Mouse (Mus musculus) kidney, adult 11 months (tissue): ENCODE data around the gene Pogk.

Experiments used
- DNase-seq: peaks from one replicate; pipeline ENCODE4 v3.0.0; 2022

Pogk gene

DNA sequence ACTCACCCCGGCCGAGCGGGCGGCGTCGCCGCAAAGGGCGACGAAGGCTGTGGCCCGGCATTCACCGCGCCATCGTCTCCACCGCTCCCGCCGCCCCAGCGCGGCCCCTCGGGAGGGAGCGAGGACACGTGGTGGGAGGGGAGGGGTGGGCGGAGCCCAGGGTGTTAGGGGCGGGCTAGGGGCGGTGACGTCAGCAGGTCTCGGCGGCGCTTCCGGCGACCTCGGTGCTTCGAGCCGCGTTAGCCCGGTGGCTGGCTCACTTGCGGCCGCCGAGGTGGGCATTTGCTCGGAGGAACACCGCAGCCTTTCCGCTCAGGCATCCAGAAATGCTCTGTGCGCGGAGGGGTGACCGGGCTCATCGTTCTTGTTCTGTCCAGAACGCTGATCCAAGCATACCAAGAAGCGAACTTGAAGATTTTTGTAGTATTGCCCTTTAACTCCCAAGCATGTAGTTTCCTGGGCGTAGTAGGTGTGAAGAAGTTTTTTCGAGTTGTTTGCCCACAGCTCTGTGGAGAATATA is at the start of gene Pogk:
Pogk (minus strand) TSS at position 163 of the 520 bp plus-strand sequence.
- peak; percentile 40 for DNase-seq

DNA sequence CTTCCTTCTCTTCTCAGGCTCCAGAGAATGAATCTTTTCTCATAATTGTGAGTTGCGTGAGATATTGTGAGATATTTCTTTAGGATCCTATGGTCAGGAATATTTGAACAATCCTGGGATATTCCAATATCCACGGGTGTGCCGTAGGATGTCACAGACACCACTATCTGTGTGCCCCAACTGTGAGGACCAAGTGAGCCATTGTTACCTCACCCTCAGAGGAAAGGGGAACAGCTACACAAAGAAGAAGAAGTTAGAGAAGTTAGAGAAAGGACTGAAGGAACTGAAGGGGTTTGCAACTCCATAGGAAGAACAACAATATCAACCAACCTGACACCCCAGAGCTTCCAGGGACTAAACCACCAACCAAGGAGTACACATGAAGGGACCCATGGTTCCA is 32.3 kb upstream of the Pogk start:
- no peak for DNase-seq

DNA sequence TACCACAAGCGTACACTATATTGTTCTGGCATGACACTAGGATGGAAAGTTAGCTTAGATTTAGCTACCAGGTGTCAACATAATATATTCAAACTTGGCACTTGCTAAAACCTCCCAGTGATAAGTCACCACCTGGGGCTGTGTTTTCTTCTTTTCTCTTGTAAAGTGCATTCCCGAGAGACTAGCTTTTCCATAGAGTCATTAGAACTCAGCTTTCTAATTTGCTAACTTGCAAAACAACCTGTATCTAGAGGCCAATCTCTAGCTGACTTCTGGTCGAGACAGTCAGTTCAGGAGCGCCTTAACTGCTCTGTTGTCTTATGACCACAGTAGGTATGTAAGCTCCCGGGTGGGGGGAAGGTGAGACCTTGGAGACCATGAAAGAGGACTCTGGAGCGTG is 29.8 kb upstream of the Pogk start:
- DNase-seq: no peak

DNA sequence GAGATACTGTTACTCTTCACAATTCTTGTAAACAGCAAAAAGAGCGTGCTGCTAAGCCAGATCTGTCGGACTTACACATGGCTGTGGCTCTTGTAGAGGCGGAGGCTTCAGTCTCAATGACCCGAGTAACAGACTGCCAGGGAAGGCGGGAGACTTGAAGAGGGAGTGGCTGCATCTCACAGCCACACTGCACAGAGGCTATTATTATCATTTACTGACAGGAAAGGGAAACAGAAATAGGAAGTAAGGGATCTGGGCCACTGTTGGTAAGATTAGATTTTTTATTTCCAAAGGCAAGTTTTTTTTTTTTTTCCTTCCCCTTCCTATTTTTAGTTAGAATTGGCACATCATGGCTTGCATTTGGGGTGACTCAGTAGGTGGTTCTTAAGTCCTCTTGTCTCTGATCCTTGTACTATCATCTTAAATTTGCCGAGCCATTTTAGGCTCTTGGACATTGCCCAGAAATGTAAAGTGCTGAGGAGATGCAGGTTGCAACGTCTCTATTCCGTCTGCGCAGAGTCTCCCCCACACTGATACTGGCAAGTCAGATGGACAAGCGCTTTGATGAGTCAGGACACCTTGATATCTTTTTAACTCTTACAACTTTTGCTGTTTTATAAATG is 20.3 kb upstream of the Pogk start:
- no peak for DNase-seq

DNA sequence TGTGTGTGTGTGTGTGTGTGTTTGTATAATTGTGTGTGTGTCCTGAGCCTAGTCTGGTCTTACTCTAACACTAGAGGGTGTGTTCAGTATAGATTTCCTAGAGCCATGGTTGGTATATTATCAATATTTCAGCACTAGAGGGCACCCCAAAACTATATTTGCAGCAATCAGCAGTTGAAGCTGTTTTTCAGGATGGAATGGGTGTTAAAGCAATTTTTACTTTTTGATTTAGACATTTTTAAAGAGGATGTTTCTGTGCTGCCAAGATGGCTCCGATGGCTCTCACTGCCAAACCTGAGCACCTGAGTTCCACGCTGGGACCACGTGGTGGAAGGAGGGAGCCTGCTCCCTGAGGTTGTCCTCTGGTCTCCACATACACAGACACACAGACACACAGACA is 19.4 kb upstream of the Pogk start:
- DNase-seq: no peak

DNA sequence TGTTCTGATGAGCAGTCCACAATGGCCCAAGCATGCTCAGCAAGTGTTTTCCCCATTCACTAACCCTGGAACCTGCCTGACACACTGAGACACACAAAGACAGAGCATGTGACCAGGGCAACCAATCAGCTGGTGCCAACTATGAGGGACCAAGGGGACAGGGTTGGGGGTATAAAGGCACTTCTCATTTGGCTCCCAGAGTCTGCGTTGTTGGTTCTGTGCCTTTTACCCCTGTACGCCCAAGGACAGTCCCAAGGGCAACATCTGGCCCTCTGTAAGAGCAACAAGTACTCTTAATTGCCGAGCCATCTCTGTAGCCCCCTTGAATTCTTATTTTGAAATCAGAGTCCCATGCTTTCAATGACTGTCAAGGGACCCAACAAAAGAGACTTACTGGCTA is 2.6 kb upstream of the Pogk start:
- no peak for DNase-seq

DNA sequence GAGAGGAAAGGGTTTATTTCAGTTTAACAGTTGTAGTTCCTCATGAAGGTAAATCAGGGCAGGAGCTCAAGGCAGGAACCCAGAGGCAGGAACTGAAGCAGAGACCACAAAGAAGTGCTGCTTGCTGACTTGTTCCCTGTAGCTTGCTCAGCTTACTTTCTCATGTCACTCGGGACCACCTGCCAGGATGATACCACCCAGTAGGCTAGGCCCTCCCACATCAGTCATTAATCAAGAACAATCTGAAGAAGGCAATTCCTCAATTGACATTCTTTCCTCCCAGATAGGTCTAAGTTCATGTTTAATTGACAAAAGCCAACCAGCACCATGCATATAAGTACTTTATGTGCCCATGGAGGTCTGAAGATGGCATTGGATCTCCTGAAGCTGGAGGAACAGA is 1.9 kb upstream of the Pogk start:
- DNase-seq: no peak

DNA sequence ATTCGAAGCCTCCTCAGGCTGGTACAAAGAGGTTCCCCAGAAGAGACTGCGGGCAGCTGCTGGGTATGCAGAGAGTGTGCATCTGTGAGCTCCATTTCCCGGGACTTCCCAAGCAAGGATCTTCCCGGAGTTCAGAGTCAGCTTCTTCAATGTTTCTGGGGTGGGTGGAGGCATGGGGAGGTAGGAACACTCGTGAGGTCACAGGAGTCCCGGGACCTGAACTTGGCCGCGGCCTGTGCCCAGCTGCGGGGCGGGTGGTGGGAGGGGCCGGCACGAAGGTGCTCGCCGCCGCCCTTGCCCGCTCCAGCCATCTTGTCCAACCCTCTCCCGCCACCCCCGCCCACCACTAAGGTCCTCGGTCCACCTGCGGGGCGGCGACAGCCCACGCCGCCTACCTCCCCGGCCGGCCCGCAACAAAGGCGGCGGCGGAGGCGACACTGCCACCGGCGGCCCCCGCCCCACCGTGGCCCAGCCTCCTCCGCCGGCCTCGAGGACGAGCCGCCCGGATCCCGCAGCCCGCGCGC is 424 bp downstream of the Pogk start:
- DNase-seq: peak; percentile 33

DNA sequence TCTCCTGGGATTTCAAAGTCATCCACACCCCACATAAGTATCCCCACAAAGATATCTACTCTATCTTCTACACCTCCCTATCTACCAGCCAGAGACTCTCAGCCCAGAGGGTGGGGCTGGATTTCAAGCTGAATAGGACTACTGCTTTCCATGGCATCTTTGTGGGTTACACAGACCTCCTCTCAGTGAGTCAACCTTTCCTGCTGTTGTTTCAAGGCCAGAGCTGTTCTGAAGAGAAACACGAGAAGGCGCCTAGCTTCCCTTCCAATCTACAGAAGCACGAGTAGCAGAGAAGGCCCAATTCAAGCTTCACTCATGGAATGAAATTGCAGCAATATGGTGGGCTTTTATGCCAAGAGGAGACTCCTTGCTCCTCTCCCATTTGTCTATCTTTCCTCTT is 5.8 kb downstream of the Pogk start:
- no peak for DNase-seq

DNA sequence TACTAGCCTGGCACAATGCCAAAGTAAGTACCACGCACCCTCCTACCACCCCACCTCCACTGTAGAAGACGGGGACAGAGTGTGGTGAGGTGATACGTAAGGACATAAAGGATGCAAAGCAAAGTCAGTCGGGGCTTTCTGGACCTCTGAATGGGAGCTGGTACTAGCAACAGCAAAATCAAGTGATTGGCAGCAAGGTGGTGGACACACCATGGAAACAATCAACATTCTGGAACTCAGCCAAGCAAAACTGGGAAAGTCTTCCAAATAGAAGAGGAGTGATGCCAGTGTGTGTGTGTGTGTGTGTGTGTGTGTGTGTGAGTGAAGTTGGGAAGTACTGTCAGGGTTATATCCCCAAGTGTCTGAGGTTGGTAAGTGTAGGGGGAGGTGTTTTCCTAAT is 7.7 kb downstream of the Pogk start:
- no peak for DNase-seq

DNA sequence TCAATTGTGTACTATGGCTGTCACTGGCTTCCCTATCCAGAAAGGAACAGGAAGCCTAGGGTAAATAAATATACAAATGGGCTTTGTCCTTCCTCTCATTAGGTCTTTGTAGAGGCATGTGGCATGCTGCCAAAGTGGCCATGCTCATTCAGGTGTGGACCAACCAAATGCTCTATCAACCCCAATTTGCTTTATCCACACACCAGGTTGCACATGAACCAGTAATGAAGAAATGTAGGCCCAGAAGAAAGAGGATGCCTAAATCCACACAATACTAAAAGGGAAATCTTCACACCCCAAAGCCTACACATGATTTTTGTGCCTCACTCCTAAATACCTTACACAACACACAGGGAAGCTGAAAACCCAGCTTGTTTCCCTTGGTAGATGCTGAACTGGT is 8.2 kb downstream of the Pogk start:
- DNase-seq: peak; percentile 37

DNA sequence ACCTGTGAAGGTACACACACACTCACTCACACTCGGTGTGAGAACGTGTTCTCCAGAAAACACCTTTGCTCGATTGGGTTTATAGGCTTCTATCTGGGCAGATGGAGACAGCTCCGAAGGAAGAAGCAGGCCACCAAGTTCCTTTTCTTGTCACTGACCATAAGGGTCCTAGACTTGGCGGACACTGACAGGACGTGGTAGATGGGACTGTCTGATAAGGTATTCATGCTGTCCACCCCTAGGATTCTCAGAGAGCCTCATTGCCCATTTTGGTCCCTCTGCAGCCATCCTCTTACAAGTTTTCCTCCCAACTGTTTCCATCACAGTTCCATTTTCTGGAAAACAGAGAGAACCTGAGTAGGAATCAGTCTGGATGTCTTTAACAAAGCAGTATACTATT is 13.3 kb downstream of the Pogk start:
- DNase-seq: no peak

DNA sequence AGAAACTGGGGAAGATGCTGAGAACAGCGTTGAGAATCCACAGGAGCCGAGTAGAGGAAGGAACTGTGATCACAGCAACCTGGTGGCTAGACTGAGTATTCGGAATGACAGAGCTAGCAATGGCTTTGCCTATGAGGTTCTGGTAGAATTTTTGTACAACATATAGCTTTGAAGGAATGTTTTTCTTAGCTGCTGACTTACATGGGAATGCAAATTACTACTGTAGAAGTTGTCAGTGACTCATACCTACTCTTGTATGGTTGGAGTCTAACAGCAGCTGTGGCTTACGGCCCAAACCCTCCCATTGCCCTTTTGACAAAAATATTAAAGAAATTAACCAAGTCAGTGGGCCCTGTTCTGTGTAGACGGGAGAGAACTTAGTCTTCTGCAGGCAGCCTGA is 14.0 kb downstream of the Pogk start:
- no peak for DNase-seq

DNA sequence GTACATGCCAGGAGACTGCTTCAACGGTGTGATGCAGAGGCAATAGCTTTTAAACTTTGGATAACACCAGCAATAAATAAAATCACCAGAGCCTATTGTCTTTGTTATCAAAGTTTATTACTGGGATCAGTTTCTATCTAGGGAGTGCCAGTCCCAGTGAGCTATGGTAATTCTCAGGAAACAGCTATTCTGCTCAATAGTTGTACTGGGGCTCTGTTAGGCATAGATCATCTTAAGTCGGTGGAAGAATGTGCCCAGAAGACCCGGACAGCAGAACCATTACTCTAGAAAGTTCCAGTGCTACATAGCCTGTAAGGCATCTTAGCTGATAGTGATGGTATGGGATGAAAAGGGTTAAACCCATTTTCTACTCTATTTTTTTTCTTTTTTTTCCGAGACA is 14.9 kb downstream of the Pogk start:
- DNase-seq: no peak

DNA sequence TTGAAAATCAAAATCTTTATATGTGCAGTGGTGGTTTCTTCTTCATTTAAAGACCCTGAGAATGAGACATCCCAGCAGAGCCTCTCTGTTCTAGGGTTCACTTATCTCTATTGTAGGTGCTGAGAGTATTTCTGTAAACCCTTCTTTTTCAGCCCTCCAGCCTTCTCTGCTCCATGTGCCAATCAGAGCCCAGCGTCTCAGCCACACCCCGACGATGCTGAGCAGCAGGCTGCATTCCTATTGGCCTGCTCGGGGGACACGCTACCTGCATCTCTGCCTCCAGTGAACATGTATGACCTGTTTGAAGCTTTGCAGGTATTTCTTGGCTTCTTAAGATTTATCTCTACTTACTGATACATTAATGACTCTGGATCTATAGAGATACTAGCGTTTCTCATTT is 18.0 kb downstream of the Pogk start:
- DNase-seq: no peak

DNA sequence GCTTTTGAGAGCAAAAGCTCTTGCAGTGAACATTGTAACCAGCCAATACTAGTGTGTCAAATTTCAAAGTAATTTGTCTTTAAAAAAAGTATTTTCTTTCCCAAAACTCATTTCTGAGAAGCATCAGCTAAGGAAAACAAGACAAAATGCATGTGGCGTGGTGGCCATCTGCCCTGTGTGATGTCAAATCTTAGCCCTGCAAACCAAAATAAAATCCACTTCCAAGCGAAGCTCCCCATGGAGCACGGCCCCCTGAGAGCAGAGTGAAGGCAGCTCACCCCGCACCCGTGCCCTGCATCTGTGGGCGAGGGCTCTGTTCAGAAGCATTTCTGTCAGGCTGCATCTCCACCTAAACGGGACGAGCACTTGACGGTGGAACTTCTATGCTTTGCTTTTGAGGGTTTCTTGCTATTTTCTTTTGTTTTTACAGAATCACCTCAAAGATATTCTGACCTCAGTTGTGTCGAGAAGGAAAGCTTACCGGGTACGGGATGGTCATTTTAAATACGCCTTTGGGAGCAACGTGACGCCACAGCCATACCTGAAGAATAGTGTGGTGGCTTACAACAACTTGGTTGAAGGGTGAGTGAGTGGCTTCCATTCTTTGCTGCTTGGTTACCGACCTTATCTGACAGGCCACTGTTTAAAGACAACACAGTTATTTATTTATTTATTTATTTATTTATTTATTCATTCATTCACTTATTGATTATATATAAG is 20.1 kb downstream of the Pogk start:
- DNase-seq: no peak

DNA sequence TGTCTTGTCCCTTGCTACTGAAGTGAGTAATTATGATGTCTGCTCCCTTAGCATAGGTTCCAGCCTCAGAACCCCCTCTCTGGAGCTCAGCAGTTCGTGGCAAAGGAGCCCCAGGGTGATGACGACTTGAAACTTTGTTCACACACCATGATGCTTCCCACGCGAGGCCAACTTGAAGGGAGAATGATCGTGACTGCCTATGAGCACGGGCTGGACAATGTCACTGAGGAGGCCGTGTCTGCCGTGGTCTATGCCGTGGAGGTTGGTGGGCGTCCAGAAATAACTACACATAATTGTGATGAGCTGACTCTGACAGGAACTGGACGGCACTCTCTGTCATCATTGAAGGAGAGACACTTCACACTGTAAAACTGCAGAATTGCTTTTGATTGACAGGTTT is 21.2 kb downstream of the Pogk start:
- no peak for DNase-seq

DNA sequence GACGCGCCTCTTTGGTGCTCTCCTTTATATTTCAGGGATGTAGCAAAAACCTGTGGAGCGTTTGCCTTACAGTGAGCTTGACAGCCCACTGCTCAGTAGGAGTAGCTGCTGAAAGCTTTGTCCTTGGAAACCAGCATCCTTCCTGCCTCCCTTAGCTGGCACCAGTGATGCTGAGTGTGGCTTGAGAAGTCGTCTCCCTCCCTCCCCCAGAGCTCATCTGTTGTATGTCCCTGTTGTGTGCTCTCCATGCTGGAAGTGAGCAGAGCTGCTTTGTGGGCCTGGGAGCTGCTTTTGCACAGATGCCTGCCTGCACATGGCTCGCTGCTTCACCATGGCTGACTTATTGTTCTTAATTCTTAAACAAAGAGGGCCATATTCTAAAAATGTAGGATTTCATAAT is 24.2 kb downstream of the Pogk start:
- DNase-seq: no peak

DNA sequence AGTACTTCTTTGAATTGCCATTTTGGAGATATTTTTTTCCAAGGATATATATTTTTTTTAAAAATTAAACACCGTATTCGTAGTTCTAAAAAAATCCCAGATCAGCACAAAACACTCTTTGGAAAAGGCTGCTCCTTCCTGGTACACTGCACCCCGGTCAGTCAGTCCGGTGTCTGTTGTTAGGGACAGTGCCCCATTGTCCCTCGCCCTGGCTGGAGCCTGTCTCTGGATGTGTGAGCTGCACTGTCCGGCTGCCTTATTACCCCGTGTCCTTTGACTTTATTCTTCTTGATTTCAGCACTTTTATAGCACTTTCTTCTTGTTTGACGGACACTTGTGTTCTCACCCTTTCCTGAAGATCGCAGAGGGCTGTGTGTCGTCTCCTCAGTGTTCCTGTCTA is 25.0 kb downstream of the Pogk start:
- DNase-seq: no peak

DNA sequence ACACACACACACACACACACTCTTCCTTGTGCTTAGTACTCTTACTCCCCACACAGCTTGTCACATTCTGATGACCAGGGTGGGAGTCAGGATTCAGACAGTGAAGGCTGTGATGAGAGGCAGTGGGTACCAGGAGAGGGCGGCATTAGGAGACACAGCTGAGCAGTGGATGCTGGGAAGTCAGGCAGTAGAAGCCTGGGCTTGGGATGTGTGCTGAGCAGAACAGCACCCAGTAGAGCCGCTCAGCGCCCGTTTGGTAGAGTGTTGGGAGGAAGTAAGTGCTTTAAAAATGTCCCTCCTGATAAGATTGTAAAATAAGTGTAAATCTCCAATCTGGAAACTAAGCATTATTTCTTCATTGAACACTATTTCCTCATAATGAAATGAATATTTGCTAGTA is 27.0 kb downstream of the Pogk start:
- no peak for DNase-seq

DNA sequence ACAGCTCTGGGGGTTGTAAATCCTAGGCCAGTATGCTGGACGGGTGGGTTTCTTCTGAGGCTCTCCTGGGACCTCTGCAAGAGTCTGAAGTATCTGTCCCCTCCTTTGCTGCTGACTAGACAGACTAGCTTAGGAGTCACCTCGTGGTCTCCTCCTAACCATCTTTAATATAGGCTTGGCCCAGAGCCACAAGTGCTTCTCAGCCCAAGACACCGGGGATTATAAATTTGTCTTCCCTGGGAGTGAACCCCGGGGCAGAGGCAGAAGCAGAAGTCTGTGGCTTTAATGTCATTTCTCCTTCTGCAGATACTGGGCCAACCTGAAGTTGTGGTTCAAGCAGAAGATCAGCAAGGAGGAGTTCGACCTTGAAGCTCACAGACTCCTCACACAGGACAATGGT is 27.8 kb downstream of the Pogk start:
- no peak for DNase-seq

DNA sequence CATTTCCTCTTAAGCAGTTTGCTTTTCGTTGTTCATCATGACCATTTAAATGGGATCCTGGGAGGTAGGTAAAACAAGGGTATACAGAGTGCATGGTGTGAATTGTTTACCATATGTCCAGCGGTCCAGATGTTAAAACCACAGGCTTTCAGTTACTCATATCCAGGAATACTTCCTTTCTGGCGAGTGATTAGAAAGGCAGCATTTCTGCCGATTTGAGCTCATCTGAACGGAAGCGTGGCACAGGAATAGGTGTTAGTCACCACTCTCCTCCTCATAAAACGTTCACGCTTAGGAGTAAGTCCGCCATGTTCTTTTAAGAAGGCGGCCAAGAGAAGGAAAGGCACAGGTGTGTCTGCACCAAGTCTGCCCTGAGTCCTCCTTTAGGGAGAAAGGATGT is 28.3 kb downstream of the Pogk start:
- no peak for DNase-seq

DNA sequence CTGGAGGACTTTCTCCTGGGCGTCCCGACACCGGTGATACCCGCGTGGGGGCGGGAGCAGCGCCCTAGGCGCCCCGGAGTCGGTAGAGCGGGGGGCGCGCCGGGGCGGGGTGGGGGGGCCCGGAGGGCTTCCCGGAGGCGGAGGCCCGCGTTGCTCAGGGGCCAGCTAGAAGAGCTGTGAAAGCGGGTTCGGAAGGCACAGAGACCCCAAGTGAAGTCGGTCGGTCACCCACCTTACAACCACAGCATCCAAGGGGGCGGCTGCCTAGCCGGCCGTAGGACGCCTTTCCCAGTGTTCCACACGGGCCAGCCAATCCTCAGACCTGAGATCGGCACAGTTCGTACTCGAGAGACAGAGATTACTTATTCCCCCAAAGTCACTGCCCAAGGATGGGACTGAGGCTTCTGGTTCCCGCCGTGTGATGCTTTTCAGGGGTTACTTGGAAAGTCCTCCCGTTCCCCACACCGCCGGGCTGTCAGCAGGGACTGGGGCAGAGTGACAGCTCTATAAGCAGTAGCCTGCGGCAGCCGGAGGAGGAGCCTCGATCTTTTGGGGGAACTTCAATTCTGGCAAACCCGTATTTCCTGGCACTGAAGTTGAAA is 29.9 kb downstream of the Pogk start:
- peak; percentile 58 for DNase-seq

DNA sequence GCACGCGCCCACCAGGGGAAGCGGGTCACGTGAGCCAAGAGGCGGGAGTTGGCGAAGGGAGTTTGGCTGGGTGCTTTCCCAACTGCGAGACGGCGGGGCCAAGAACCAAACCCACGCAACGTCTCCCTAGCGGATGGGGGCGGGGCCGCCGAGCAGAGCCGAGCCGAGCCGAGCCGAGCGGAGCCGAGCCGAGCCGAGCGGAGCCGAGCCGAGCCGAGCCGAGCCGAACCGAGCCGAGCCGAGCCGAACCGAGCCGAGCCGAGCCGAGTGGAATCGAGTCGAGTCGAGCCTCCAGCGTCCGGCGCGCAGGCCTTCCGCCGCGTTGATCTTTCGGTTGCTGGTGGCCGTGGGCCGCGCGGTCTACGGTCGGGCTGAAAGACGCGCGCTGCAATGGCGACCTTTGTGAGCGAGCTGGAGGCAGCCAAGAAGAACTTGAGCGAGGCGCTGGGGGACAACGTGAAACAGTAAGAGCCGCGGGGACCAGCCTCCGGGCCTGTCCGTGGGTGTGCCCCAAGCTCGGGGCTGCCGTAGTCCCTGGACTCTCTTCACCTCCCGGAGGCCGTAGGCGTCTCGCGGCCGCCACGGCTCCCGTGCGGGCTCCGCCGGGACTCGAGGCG is 30.5 kb downstream of the Pogk start, which contains the start of gene Tada1:
Tada1 (plus strand) TSS at position 85 of the 617 bp plus-strand sequence.
- peak; percentile 94 for DNase-seq
